Mouse (Mus musculus) gastrocnemius, postnatal 14 days (tissue): ENCODE measurements around the gene Mcm7. TPM values are rescaled to one million over a fixed set of nuclear protein-coding genes. Genes with fewer than 3 reads are reported as not detected.
"Not testable (repeated sequence)": the region's sequence is repeated elsewhere in the genome, so short reads cannot be mapped to it uniquely, and the experiment has no call there.

Experiments used
- DNase-seq: peaks from one replicate; pipeline ENCODE4 v3.0.0; 2021; ENCODE audit warnings: mixed read lengths
- intact Hi-C: fragments of 180-260 bp; cut with DNase I; formaldehyde crosslinking; loops from one replicate; pipeline ENCODE4 v1.15.1; 2025; ENCODE audit warnings: low total_unique reads
- long read RNA-seq, 2 experiments: library from polyadenylated mRNA; stranded (forward); transcript quantifications; one replicate each; pipeline ENCODE4 v2.0.0; 2021
- total RNA-seq, 2 experiments: library from RNA; stranded (reverse); gene quantifications; 2 replicates each; pipeline ENCODE4 v1.2.3; 2021

The Mcm7 gene
- total RNA-seq, result 10 to 100 TPM; 10.7 to 11.8 TPM
- long read RNA-seq, experiment 1, transcript Mcm7-201 (15 exons, 2,962 nt), result major isoform, 11 of 18 reads
- long read RNA-seq, experiment 1, partial matches to known transcripts, result 2 of 18 reads
- long read RNA-seq, experiment 1, other reads (novel, unspliced or antisense), result 5 of 18 reads
- long read RNA-seq, experiment 2, transcript Mcm7-201 (15 exons, 2,962 nt), result major isoform, 12 of 16 reads
- long read RNA-seq, experiment 2, partial matches to known transcripts, result 3 of 16 reads
- long read RNA-seq, experiment 2, other reads (novel, unspliced or antisense), result 1 of 16 reads

DNA sequence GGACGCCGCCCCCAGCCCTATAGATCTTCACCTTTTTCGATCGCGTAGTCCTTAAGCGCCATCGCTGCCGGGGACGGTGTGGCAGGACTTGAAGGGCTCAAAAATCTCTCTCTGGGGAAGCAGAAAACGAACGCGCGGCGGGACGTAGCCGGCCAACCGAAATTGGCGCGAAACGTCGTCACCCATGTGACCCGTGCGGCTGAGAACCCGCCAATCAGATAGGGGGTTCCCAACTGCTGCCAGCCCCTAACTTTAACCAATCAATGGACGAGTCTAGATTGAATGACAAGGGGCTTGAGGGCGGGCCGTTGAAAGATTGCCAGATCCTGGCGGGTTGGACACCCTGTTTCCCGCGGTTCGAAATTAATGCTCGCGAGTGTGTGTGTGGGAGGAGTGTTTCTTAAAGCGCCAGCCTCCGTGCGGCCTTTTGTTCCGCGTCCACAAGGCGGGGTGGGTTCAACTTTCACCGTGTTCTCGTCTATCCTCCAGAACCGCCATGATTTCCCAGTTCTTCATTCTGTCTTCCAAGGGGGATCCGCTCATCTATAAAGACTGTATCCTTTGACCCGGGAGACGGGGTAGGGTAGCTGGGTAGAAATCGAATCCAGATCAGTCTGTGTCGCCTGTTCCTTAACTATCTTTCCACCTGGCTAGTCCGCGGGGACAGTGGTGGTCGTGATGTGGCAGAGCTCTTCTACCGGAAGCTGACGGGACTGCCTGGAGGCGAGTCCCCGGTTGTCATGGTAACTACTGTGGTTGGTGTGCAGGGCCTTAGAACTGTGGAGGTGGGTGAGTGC lies at the start of gene Mcm7, which contains the start of gene Ap4m1:
TSS of gene Mcm7 (minus strand) at position 728 of the 797 bp plus-strand sequence.
TSS of gene Ap4m1 (plus strand) at position 308 of the 797 bp plus-strand sequence.
- peak; percentile 98 for DNase-seq
- intact Hi-C loops, result no loop called here

- intact Hi-C loops, result no loop called here
- DNase-seq, result no peak
These were observed 47.6 kb upstream of the Mcm7 start for GRCm38 (mm10) chr5:138219864-138220263.

- intact Hi-C loops, DNase-seq: not testable (repeated sequence)
These were observed 44.4 kb upstream of the Mcm7 start for GRCm38 (mm10) chr5:138216632-138217031.

- intact Hi-C loops, result no loop called here
- DNase-seq, result no peak
These were observed 35.7 kb upstream of the Mcm7 start for GRCm38 (mm10) chr5:138207873-138208272.

GRCm38 (mm10) chr5:138207253-138207652 lies 35.0 kb upstream of the Mcm7 start:
- intact Hi-C loops, result no loop called here
- DNase-seq, result no peak

GRCm38 (mm10) chr5:138202086-138202485 lies 29.9 kb upstream of the Mcm7 start:
- intact Hi-C loops, result loop anchor here (5.0 kb wide), 1 partner anchor 50 kb away; no protein-coding TSS in a partner anchor

GRCm38 (mm10) chr5:138199576-138199975 lies 27.4 kb upstream of the Mcm7 start:
- intact Hi-C loops, result no loop called here
- DNase-seq, result no peak

More at GRCm38 (mm10) chr5:138202086-138202485, 29.9 kb upstream of the Mcm7 start:
- no peak for DNase-seq

- no peak for DNase-seq
- intact Hi-C loops, result no loop called here
These were observed 23.2 kb upstream of the Mcm7 start for GRCm38 (mm10) chr5:138195463-138195862.

- DNase-seq, result peak; percentile 19
- intact Hi-C loops, result no loop called here
These were observed 22.6 kb upstream of the Mcm7 start for GRCm38 (mm10) chr5:138194755-138195345.

GRCm38 (mm10) chr5:138193771-138194727 lies 21.8 kb upstream of the Mcm7 start, which contains the start of gene Mblac1:
Gene Mblac1, plus strand, starts transcription at chr5:138194314.
- intact Hi-C loops, result no loop called here
- peak; percentile 77 for DNase-seq

DNA sequence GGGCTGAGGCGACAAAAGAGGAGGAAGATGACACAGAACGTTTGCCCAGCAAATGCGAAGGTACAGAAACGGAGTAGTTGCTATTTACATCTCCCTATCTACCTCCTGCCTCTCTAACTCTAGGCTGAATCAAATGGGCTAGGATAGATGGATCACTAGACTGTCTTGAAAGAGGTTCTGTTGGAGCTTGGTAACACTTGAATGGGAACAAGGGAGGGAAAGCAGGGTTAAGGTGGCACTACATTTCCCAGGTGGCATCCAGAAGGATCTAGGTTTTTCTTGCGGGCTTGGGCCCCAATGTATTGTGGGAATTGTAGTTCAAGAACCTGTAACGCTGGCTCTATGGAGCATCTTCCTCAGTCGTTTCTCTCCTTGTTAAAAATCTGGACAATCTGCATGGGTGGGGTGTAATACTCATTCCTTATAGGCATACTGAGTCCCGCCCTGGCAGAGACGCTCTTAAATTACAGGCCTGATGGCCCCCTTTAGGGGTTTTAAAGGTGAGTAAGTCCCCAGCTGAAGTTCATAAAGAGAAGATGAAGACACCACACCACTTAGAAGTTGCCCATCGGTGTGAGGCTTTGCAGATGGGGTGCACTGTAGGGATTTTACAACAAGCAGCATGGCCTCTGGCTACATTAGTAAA lies 15.6 kb upstream of the Mcm7 start:
- DNase-seq, result peak; percentile 55
- intact Hi-C loops, result no loop called here

DNA sequence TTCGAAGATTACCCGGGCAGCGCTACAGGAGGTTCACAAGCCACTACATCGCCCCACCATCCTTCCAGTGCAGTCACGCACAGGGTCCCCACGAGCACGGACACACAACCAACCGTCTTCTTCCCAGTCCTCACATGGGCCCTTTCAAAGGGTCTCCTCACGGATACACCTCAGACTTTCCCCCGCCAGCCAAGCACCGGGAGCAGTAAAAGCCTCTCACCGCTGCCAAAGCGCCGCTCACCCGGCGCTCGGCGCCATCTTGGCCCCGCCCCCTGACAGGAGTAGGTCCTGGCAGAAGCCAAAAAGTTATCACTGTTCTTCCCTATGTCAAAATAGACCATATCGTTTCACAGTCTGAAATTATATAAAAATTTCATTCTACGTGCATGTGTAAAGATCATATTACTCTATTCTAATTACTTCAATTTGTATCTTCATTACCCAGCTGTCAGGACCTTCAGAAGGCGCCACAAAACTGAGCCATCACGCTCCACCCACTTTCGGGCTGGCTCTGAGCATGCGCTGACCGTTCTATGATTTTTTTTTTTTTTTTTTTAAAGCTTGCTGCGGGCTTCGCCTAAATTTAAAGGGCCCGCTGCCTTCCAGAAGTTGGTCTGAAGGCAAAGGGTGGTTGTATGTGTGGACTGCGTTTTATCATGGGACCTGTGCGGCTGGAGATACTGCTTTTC lies 14.9 kb upstream of the Mcm7 start, which contains the start of the genes Taf6 and Cnpy4:
TSS of gene Taf6 (minus strand) at position 502 of the 689 bp plus-strand sequence.
TSS of gene Cnpy4 (plus strand) at position 536 of the 689 bp plus-strand sequence.
- intact Hi-C loops, result no loop called here
- peak; percentile 80 for DNase-seq

- no peak for DNase-seq
- intact Hi-C loops, result no loop called here
These were observed 995 bp upstream of the Mcm7 start for GRCm38 (mm10) chr5:138173217-138173616.

DNA sequence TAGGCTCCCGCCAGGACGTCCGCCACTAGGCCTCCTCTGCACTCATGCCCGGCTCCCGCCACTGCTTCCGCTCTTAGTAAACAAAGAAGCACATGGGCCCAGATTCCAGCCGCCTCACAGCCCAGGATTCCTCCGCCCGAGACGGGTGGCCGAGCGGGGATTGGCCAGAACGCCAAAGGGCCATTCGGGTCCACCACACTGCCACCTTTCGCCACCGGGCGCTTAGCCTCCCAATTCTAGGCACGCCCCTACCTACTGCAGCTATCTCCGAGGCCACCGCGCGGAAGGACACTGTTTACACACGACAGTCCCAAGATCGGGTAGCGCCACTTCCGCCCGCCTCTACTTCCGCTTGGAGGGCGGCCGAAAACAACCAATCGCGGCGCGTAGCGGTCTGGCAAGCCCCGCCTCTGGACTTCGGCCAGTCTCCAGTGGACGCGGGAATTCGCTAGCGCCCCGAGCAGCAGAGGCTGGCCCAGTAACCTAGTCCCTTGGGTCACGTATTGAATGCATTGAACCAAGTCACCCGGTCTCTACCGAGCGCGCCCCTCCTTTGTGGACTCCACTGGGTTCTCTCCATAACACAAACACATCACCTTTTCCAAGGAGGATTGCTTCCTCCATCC lies 1.2 kb downstream of the Mcm7 start:
- intact Hi-C loops, result no loop called here
- peak; percentile 97 for DNase-seq

DNA sequence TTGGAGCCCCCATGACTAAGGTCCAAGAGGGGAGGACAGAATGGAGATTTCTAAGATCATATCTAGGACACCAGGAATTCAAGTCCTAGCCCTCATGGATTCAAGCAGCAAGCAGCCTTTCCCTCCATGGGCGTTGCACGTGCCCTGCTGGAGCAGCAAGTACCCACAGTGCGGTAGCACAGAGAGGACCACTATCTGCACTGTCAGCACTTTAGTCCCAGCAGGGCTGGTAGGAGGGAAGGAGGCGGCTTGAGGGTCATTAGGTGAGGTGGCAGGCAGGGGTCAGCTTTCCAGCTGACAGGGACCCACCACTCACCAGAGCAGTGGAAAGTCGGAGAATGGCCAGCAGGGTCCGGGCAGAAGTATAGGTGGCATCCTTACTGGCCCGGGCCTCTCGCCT lies 6.6 kb downstream of the Mcm7 start:
- intact Hi-C loops, result no loop called here
- no peak for DNase-seq

GRCm38 (mm10) chr5:138163610-138164009 lies 8.6 kb downstream of the Mcm7 start:
- intact Hi-C loops, result no loop called here
- DNase-seq, result no peak

- DNase-seq, result no peak
- intact Hi-C loops, result no loop called here
These were observed 9.2 kb downstream of the Mcm7 start for GRCm38 (mm10) chr5:138163046-138163445.
